Mouse (Mus musculus) urinary bladder, postnatal 10 days (tissue): Measurements from ENCODE around the gene Clta.

ENCODE experiments used
- DNase-seq: peaks from one replicate; pipeline ENCODE4 v3.0.0; 2022; ENCODE audit warnings: low spot score

The Clta gene

GRCm38 (mm10) chr4:44004126-44004525 lies at the start of gene Clta:
Gene Clta (plus strand): TSS chr4:44004452.
- no peak for DNase-seq

GRCm38 (mm10) chr4:43957292-43957845 lies 46.9 kb upstream of the Clta start, which contains the start of gene Glipr2:
Gene Glipr2 (plus strand): TSS chr4:43957401.
- peak; percentile 47 for DNase-seq

- no peak for DNase-seq
Observed at GRCm38 (mm10) chr4:43957846-43958461, 46.3 kb upstream of the Clta start.

- no peak for DNase-seq
Observed at GRCm38 (mm10) chr4:43959523-43960179, 44.6 kb upstream of the Clta start.

GRCm38 (mm10) chr4:43960207-43960606 lies 44.0 kb upstream of the Clta start:
- no peak for DNase-seq

GRCm38 (mm10) chr4:43964326-43964833 lies 39.9 kb upstream of the Clta start:
- DNase-seq: no peak

GRCm38 (mm10) chr4:43964951-43965684 lies 39.1 kb upstream of the Clta start:
- no peak for DNase-seq

- DNase-seq: no peak
Observed at GRCm38 (mm10) chr4:43965856-43966535, 38.3 kb upstream of the Clta start.

- no peak for DNase-seq
Observed at GRCm38 (mm10) chr4:43968650-43969049, 35.6 kb upstream of the Clta start.

GRCm38 (mm10) chr4:43969373-43969772 lies 34.9 kb upstream of the Clta start:
- DNase-seq: no peak

- no peak for DNase-seq
Observed at GRCm38 (mm10) chr4:43970393-43971330, 33.6 kb upstream of the Clta start.

GRCm38 (mm10) chr4:43971541-43972136 lies 32.6 kb upstream of the Clta start:
- no peak for DNase-seq

GRCm38 (mm10) chr4:43972137-43972591 lies 32.1 kb upstream of the Clta start:
- DNase-seq: no peak

GRCm38 (mm10) chr4:43973526-43973981 lies 30.7 kb upstream of the Clta start:
- no peak for DNase-seq

- DNase-seq: no peak
Observed at GRCm38 (mm10) chr4:43974914-43975616, 29.2 kb upstream of the Clta start.

- no peak for DNase-seq
Observed at GRCm38 (mm10) chr4:43976223-43976740, 28.0 kb upstream of the Clta start.

- DNase-seq: no peak
Observed at GRCm38 (mm10) chr4:43978521-43979443, 25.5 kb upstream of the Clta start.

- no peak for DNase-seq
Observed at GRCm38 (mm10) chr4:43979746-43980145, 24.5 kb upstream of the Clta start.
